Mouse (Mus musculus): ENCODE data around the gene AI837181.

AI837181 gene

GRCm38 (mm10) chr19:5418750-5419466 lies 6.0 kb upstream of the AI837181 start:
- DNase-seq = no peak

- DNase-seq = no peak
Measured at GRCm38 (mm10) chr19:5419630-5420029, 5.3 kb upstream of the AI837181 start.

- no peak for DNase-seq
Measured at GRCm38 (mm10) chr19:5420579-5420978, 4.4 kb upstream of the AI837181 start.

- no peak for DNase-seq
Measured at GRCm38 (mm10) chr19:5421784-5422183, 3.2 kb upstream of the AI837181 start.

GRCm38 (mm10) chr19:5422267-5422666 lies 2.7 kb upstream of the AI837181 start:
- peak; percentile 55 to 59 for DNase-seq

- peak in 1 of 2 experiments; percentile 26 for DNase-seq
Measured at GRCm38 (mm10) chr19:5422895-5423443, 2.0 kb upstream of the AI837181 start.

GRCm38 (mm10) chr19:5423561-5423960 lies 1.4 kb upstream of the AI837181 start:
- peak; percentile 21 to 22 for DNase-seq

GRCm38 (mm10) chr19:5424092-5424781 lies 707 bp upstream of the AI837181 start:
- peak; percentile 80 to 84 for DNase-seq

GRCm38 (mm10) chr19:5425906-5426565 lies 1.1 kb downstream of the AI837181 start:
- DNase-seq = peak in 1 of 2 experiments; percentile 46

GRCm38 (mm10) chr19:5426640-5427290 lies 1.8 kb downstream of the AI837181 start:
- DNase-seq = no peak

- peak in 1 of 2 experiments; percentile 55 for DNase-seq
Measured at GRCm38 (mm10) chr19:5428083-5428482, 3.1 kb downstream of the AI837181 start.

GRCm38 (mm10) chr19:5429219-5429618 lies 4.3 kb downstream of the AI837181 start:
- no peak for DNase-seq

GRCm38 (mm10) chr19:5429806-5430205 lies 4.9 kb downstream of the AI837181 start:
- peak; percentile 78 to 81 for DNase-seq

- DNase-seq = peak in 1 of 2 experiments; percentile 49
Measured at GRCm38 (mm10) chr19:5430408-5430807, 5.5 kb downstream of the AI837181 start.

GRCm38 (mm10) chr19:5431911-5432464 lies 7.0 kb downstream of the AI837181 start:
- DNase-seq = no peak

GRCm38 (mm10) chr19:5432992-5433852 lies 8.3 kb downstream of the AI837181 start:
- DNase-seq = peak in 1 of 2 experiments; percentile 55

- DNase-seq = no peak
Measured at GRCm38 (mm10) chr19:5433951-5434350, 9.0 kb downstream of the AI837181 start.

- DNase-seq = no peak
Measured at GRCm38 (mm10) chr19:5444371-5444908, 19.5 kb downstream of the AI837181 start.

GRCm38 (mm10) chr19:5444954-5445353 lies 20.0 kb downstream of the AI837181 start:
- no peak for DNase-seq

GRCm38 (mm10) chr19:5445747-5446146 lies 20.8 kb downstream of the AI837181 start:
- DNase-seq = no peak
